Mouse (Mus musculus) heart, adult 2 months (tissue): Measurements from ENCODE around the gene Btbd3. TPM values are rescaled to one million over a fixed set of nuclear protein-coding genes. Genes with fewer than 3 reads are reported as not detected.

Source experiments
- DNase-seq, 2 experiments: peaks; one replicate each; pipeline ENCODE4 v3.0.0; 2021
- H3K27ac ChIP-seq: fragments of 200-600 bp; 2 replicates; pipeline ENCODE4 v1.8.1; 2022
- H3K27me3 ChIP-seq: fragments of 200-500 bp; 2 replicates; pipeline ENCODE4 v1.6.1; 2012; ENCODE audit warnings: mild to moderate bottlenecking, low read length, inconsistent platforms, mixed read lengths; ENCODE audit not compliant: control insufficient read depth, insufficient read depth
- H3K36me3 ChIP-seq: fragments of 200-500 bp; 2 replicates; pipeline ENCODE4 v1.6.1; 2012; ENCODE audit warnings: low read length, inconsistent platforms; ENCODE audit not compliant: control insufficient read depth, insufficient read depth
- H3K4me1 ChIP-seq: fragments of 200-500 bp; 2 replicates; pipeline ENCODE4 v1.6.1; 2011; ENCODE audit warnings: low read length; ENCODE audit not compliant: control insufficient read depth, insufficient read depth
- H3K4me3 ChIP-seq: fragments of 200-600 bp; 2 replicates; pipeline ENCODE4 v1.8.1; 2022
- H3K79me2 ChIP-seq: fragments of 200-500 bp; replicated peaks from 2 replicates; pipeline ENCODE4 v1.6.1; 2012; ENCODE audit warnings: mild to moderate bottlenecking, inconsistent platforms, low read length, moderate library complexity, mixed read lengths; ENCODE audit not compliant: control insufficient read depth, insufficient read depth
- H3K9ac ChIP-seq: fragments of 200-500 bp; 2 replicates; pipeline ENCODE4 v1.6.1; 2012; ENCODE audit warnings: low read depth, mild to moderate bottlenecking, control low read depth, inconsistent platforms, low read length, mixed read lengths
- CTCF ChIP-seq: fragments of 200-600 bp; IDR thresholded peaks from 2 replicates; pipeline ENCODE4 v1.8.1; 2022; ENCODE audit warnings: antibody characterized with exemption, mild to moderate bottlenecking, moderate library complexity
- EP300 ChIP-seq: fragments of 200-500 bp; IDR thresholded peaks from 2 replicates; pipeline ENCODE4 v1.6.1; 2011; ENCODE audit warnings: low read depth, low read length, control low read depth; ENCODE audit not compliant: insufficient read depth
- POLR2A ChIP-seq: fragments of 200-500 bp; IDR thresholded peaks from 2 replicates; pipeline ENCODE4 v1.6.1; 2011; ENCODE audit warnings: mild to moderate bottlenecking, low read depth, low read length, control low read depth; ENCODE audit not compliant: insufficient read depth
- WGBS: fragments of 180-500 bp; shearing (Covaris S2); methylation state at CpG from one replicate; pipeline ENCODE4 v1.1.7; 2018; 5-methylcytosine and 5-hydroxymethylcytosine counted together
- intact Hi-C: fragments of 180-260 bp; cut with DNase I; formaldehyde crosslinking; loops from one replicate; pipeline ENCODE4 v1.15.1; 2025
- polyA plus RNA-seq: library from polyadenylated mRNA; depleted of rRNA; stranded (reverse); fragments of >200 nt; gene quantifications from 2 replicates; pipeline ENCODE4 v1.2.3, GENCODE M21; 2012
- total RNA-seq, 2 experiments: library from RNA; stranded (reverse); gene quantifications; 2 replicates each; pipeline ENCODE4 v1.2.3; 2021

Btbd3 gene
- total and polyA plus RNA-seq, 3 experiments: 7.1 to 14.4 (median 12.9) TPM

DNA sequence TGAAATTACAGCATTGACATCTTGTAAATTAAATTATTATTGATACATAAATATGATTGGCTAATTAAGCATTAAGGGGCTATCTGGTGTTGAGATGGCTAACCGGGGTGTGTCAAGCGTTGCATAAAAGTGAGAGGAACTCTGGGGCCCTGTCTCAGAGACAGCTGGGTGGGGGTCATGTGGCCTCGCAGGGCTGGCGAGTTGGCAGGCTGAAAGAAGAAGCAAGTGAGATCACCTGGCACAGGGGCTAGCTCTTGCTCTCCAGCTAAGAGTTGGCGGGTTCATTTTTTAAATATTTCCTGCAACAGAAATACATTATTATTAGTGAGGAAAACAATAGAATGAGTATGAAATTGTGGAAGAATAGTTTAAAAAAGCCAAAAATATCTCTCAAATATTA is 118.2 kb downstream of the Btbd3 start:
- intact Hi-C loops: no loop called here
- TF ChIP-seq CTCF (no peak), POLR2A (no peak), EP300 (no peak)
- no peaks in the 10 kb centered on the region for H3K4me1 ChIP-seq
- WGBS: 83% methylated on average over 5 of the region's 5 CpGs
- H3K27me3 ChIP-seq: no peaks in the 10 kb centered on the region
- no peak overlapping the region for H3K27ac ChIP-seq
- H3K79me2 ChIP-seq: no peaks in the 10 kb centered on the region
- no peak overlapping the region for H3K4me3 ChIP-seq
- no peak for DNase-seq
- H3K9ac ChIP-seq: no peak overlapping the region
- H3K36me3 ChIP-seq: no peaks in the 10 kb centered on the region

DNA sequence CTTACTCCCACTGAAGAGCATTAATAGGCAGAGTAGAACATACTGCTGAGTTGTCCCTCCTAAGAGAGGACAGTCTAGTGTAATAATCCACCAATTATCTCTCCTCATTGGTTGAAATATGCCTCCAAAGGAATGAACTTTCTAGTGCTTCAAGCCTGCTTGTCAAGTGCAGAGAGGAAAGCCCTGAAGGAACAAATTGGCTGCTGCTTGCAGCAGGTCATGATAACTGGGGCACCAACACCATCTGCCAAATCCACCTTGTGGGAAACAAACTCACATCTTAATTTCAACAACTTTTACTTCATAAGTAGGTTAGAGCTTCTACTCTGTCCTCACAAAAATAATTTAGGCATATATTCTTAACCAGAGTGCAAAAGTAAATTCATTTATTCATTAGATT is 122.5 kb downstream of the Btbd3 start:
- H3K36me3 ChIP-seq: no peaks in the 10 kb centered on the region
- no peak for DNase-seq
- H3K4me1 ChIP-seq: no peaks in the 10 kb centered on the region
- H3K9ac ChIP-seq: no peak overlapping the region
- H3K4me3 ChIP-seq: no peak overlapping the region
- intact Hi-C loops: no loop called here
- no peaks in the 10 kb centered on the region for H3K27me3 ChIP-seq
- H3K27ac ChIP-seq: no peak overlapping the region
- H3K79me2 ChIP-seq: no peaks in the 10 kb centered on the region
- TF ChIP-seq POLR2A: no peak
- no peak for TF ChIP-seq CTCF
- TF ChIP-seq EP300: no peak

DNA sequence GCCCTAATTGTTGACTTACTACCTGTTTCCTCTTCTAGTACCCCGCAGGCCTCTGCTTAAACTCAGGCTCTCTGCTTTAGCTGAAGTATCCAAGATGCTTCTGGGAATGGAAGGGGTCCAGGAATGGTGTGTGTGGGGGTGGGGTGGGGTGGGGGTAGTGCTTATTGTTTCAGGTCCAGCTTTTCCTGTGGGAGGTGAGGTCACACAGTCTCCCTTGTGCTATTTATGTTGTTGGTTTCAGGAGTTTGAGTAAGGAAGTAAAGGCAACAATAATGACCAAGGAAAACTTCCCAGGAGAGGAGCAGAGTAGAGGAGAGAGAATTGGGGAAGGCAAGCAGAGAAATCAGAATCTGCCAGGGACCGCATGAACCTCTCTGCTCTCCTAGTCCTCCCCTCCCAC is 128.4 kb downstream of the Btbd3 start:
- Histone ChIP-seq H3K4me1 (peaks cover 1% of the 10 kb centered on the region), H3K9ac (no peak overlapping the region), H3K4me3 (no peak overlapping the region), H3K27me3 (no peaks in the 10 kb centered on the region), H3K36me3 (no peaks in the 10 kb centered on the region), H3K27ac (peak overlapping the region; percentile 74), H3K79me2 (no peaks in the 10 kb centered on the region)
- 38% methylated on average over 2 of the region's 2 CpGs for WGBS
- no peak for TF ChIP-seq CTCF
- intact Hi-C loops: loop anchor here (10.0 kb wide), 2 partner anchors 100 to 170 kb away; no protein-coding TSS in a partner anchor
- DNase-seq: peak in 1 of 2 experiments; percentile 6

- DNase-seq: no peak
- WGBS: 75% methylated on average over 1 of the region's 1 CpGs
- H3K27ac ChIP-seq: no peak overlapping the region
- H3K27me3 ChIP-seq: no peaks in the 10 kb centered on the region
- no peaks in the 10 kb centered on the region for H3K79me2 ChIP-seq
- TF ChIP-seq CTCF: no peak
- no peak for TF ChIP-seq EP300
- TF ChIP-seq POLR2A: no peak
- intact Hi-C loops: loop anchor here (10.0 kb wide), 2 partner anchors 104 to 174 kb away; no protein-coding TSS in a partner anchor
- H3K4me3 ChIP-seq: no peak overlapping the region
- H3K36me3 ChIP-seq: no peaks in the 10 kb centered on the region
- H3K4me1 ChIP-seq: peaks cover 1% of the 10 kb centered on the region
- H3K9ac ChIP-seq: no peak overlapping the region
These were observed 132.2 kb downstream of the Btbd3 start for GRCm38 (mm10) chr2:138388591-138388990.

GRCm38 (mm10) chr2:138403046-138403445 is 146.7 kb downstream of the Btbd3 start:
- TF ChIP-seq EP300: no peak
- TF ChIP-seq POLR2A: no peak
- TF ChIP-seq CTCF: no peak
- intact Hi-C loops: no loop called here
- Histone ChIP-seq H3K4me1 (no peaks in the 10 kb centered on the region; the same call in 1 of the 2 replicates), H3K4me3 (no peak overlapping the region), H3K79me2 (no peaks in the 10 kb centered on the region), H3K9ac (no peak overlapping the region), H3K27me3 (no peaks in the 10 kb centered on the region), H3K36me3 (no peaks in the 10 kb centered on the region), H3K27ac (no peak overlapping the region)
- no peak for DNase-seq
- 41% methylated on average over 5 of the region's 5 CpGs for WGBS

DNA sequence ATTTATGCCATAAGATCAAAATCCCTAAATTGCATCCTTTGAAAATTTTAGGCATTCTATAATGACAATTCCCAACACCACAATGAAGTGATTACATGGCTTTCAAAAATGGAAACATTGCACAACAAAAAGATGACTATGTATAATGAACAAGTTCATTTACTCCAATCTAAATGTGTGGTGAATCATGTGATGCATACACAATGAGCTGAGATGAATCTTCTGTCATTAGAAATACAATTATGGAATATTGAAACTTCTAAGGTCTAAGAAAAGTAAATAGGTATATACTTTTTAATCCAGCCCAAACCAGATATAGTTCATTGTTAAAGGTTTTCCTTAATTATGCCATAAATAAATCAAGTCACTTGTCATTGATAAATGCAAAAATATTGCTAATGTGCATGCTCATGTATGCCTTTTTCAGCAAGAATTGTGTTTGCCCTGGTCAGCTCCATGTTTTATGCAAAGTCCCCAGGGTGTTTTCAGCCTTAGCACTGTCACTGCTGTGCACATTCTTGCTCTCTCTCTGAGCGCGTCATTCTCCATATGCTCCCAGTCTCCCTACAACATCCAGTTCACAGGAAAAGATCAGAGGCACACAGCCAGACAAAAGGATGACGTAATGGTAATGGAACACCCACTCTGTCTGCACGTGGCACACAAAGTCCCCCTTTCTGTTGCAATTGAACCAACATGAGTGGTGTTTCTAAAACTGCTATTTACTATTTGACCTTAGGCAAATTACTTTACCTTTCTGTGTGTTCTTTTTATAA is 149.6 kb downstream of the Btbd3 start:
- no peaks in the 10 kb centered on the region for H3K36me3 ChIP-seq
- no peak for DNase-seq
- WGBS: 13% methylated on average over 4 of the region's 4 CpGs

More for the DNA sequence above, 149.6 kb downstream of the Btbd3 start:
- Histone ChIP-seq H3K79me2 (no peaks in the 10 kb centered on the region), H3K27ac (no peak overlapping the region), H3K9ac (no peak overlapping the region), H3K27me3 (no peaks in the 10 kb centered on the region), H3K4me3 (no peak overlapping the region), H3K4me1 (no peaks in the 10 kb centered on the region; the same call in 1 of the 2 replicates)
- intact Hi-C loops: no loop called here
- TF ChIP-seq POLR2A: no peak
- TF ChIP-seq CTCF: no peak
- no peak for TF ChIP-seq EP300
